Mouse (Mus musculus): Measurements from ENCODE around the gene Ddit4. TPM values are rescaled to one million over a fixed set of nuclear protein-coding genes. Genes with fewer than 3 reads are reported as not detected.
A peak's percentile ranks its signal among the peaks of the same experiment; 100 is the strongest.

Ddit4 gene
- polyA plus RNA-seq, 1 experiment from 2014 or later, result 31.8 TPM

DNA sequence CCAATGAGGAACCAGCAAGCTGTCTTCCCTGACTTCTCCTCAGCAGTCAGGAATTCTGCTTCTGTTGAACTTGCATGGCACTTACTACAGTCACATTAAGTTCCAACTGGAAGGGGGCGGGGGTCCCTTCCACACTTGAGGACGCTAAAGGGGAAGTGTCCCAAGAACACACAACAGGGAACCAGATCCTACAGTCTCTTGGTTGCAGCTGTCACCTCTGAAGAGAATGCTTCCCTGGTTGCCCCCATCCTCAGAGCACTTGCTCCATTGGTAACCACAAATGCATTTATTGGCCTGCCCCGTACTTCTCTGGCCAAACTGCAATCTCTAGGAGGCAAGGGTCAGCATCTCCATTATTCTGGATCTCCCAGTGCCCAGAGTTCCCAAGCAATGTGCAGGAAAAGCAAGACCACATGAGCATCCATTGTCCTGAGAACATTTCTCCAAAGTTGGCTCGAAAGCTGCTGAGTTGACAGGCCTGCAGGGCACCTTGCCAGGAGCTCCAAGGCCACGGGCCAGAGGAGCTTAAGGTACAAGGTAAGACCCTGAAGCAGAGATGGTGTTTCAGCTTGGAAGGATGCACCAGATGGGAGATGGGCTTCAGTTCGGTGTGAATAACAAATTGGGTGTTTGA, 15.8 kb upstream of the Ddit4 start:
- H3K9me3 ChIP-seq (replicated peaks), result 0 out of 2 replicates have a peak, but pooled peaks cover 4% of the 10 kb centered on the region
- H3K27me3 ChIP-seq (ENCODE audit: low read depth, poor library complexity, severe bottlenecking), result peaks cover 15% of the 10 kb centered on the region
- H3K4me3 ChIP-seq, result no peak overlapping the region
- H3K27ac ChIP-seq (replicated peaks), result no peak overlapping the region
- peaks cover 52% of the 10 kb centered on the region for H3K4me1 ChIP-seq
- 89% methylated on average over 6 of the region's 6 CpGs for WGBS
- no peaks in the 10 kb centered on the region for H3K36me3 ChIP-seq
- DNase-seq (ENCODE audit: low spot score), result no peak

DNA sequence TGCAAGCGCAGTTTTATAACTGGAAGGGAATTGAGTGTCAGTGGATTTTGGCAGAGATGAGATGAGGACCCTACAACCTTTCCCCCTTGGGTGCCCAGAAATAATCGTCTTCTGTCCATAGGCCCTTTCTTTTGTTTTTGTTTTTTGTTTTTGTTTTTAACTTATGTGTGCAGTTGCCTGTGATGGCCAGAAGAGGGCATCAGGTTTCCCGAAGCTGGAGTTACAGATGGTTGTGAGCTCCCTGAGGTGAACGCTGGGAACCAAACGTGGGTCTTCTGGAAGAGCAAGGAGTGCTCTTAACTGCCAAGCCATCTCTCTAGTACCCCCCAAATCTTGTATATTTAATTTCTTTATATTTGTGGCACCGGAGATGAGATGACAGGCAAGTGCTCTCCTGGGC, 15.1 kb upstream of the Ddit4 start:
- WGBS, result 91% methylated on average over 6 of the region's 6 CpGs
- H3K4me3 ChIP-seq, result no peak overlapping the region
- H3K4me1 ChIP-seq, result peaks cover 49% of the 10 kb centered on the region
- DNase-seq (ENCODE audit: low spot score), result no peak
- H3K27me3 ChIP-seq (ENCODE audit: low read depth, poor library complexity, severe bottlenecking), result peaks cover 12% of the 10 kb centered on the region
- H3K36me3 ChIP-seq, result no peaks in the 10 kb centered on the region
- H3K27ac ChIP-seq (replicated peaks), result no peak overlapping the region
- 0 out of 2 replicates have a peak, but pooled peaks cover 4% of the 10 kb centered on the region for H3K9me3 ChIP-seq (replicated peaks)

DNA sequence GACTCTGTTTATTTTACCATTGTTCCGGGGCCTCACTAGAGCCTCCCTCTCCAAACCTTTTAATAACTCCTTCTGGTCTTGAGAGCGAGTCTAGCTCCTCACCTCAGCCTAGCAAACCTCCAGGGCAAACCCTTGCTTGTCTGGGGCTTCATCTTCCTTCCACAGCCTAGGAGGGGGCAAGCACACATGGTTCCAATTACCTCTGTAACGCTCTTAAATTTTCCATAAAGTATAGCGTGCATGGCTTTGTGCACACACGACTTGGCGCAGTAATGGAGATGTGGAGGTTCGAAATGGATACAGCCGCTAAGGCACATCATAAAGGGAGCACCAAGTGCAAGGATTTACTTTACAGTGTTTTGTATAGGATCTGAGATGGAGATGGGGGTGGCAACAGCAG, 14.2 kb upstream of the Ddit4 start:
- no peak for DNase-seq (ENCODE audit: low spot score)
- 82% methylated on average over 8 of the region's 8 CpGs for WGBS

DNA sequence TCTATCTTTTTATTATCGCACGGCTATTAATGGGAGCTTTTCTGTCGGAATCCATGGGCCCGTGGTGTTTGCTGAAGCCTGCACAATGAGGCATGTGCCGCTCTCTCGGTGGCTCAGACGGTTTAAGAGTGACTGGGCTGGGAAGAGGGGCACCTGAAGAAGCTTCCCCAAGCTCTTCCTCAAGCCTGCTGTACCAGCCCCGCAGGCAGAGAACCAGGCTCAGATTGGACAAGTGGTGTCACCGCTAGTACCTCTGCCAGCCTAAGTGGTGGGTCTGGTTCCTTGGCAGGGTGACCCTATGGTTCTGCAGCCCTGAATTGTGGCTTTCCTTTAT, 13.7 kb upstream of the Ddit4 start:
- WGBS, result 46% methylated on average over 9 of the region's 9 CpGs
- Histone ChIP-seq H3K27me3 (ENCODE audit: low read depth, poor library complexity, severe bottlenecking) (no peaks in the 10 kb centered on the region), H3K4me1 (peaks cover 46% of the 10 kb centered on the region), H3K9me3 (replicated peaks) (0 out of 2 replicates have a peak, but pooled peaks cover 4% of the 10 kb centered on the region), H3K4me3 (peak overlapping the region; percentile 45), H3K36me3 (no peaks in the 10 kb centered on the region), H3K27ac (replicated peaks) (peak overlapping the region; percentile 92)
- DNase-seq (ENCODE audit: low spot score), result no peak

More for the DNA sequence above, 14.2 kb upstream of the Ddit4 start:
- Histone ChIP-seq H3K27me3 (ENCODE audit: low read depth, poor library complexity, severe bottlenecking) (peaks cover 4% of the 10 kb centered on the region), H3K9me3 (replicated peaks) (0 out of 2 replicates have a peak, but pooled peaks cover 4% of the 10 kb centered on the region), H3K36me3 (no peaks in the 10 kb centered on the region), H3K4me1 (peaks cover 48% of the 10 kb centered on the region), H3K4me3 (no peak overlapping the region), H3K27ac (replicated peaks) (peak overlapping the region; percentile 92)

DNA sequence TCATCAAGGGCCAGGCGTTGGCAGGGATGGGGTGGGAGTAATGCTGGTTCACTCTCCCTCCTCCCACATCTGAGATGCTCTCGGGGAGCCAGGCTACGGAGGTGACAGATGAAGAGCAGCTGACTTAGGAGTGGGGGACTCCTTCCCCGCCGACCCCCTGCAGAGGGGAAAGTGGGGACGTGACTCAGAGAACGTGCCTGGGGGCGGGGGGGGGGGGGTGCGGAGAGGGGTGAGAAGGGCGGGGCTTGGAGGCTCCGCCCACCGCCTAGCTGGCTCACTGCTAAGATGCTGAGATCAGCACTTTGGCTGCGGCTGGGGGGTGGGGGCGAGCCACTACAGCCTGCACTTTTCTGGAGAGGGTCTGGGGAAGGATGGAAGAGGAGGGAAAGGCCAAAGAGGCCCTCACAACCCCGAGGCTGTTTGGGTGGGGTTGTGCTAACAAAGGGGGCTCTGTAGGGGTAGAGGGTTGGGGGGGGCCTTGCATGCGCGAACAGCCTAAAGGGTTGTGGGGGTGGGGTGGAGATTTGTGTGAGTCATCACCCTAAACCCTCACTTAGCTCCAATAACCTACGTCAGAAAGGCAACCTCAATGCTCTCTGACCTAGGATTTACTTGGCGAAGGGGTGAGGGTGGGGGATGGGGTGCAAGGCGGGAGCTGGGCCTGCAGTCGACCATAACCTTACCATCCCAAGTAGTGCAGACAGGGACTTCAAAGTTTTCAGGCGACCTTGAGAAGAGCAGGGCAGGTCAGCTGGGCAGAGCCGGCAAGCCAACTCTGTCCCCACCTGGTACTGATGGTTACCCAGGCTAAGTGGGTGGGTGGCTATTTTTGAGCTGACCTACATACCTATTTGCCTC, 13.1 kb upstream of the Ddit4 start:
- Histone ChIP-seq H3K4me1 (peaks cover 40% of the 10 kb centered on the region), H3K9me3 (replicated peaks) (0 out of 2 replicates have a peak, but pooled peaks cover 4% of the 10 kb centered on the region), H3K4me3 (peak overlapping the region; percentile 45)

DNA sequence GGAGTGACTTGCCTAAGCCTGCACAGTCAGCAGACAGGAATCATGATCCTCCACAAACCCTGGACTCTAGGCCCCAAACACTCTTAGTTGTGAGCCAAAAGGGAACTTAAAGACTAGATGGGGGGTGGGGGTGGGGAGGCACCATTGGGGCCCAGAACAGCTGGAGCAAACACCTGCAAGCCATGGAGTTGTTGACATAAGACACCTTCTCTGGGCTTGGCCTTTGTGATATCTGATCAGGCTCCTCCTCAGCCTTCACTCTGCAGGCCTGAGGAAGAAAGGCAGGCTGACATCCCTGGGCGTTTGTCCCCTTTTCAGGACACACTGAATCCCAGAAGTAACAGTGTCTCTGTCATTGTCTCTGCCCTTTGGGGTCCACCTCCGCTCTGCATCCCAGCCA, 12.0 kb upstream of the Ddit4 start:
- H3K27ac ChIP-seq (replicated peaks), result peak overlapping the region; percentile 92
- 0 out of 2 replicates have a peak, but pooled peaks cover 4% of the 10 kb centered on the region for H3K9me3 ChIP-seq (replicated peaks)
- peaks cover 46% of the 10 kb centered on the region for H3K4me1 ChIP-seq
- H3K4me3 ChIP-seq, result no peak overlapping the region
- H3K36me3 ChIP-seq, result no peaks in the 10 kb centered on the region
- DNase-seq (ENCODE audit: low spot score), result no peak
- WGBS, result 51% methylated on average over 2 of the region's 2 CpGs
- H3K27me3 ChIP-seq (ENCODE audit: low read depth, poor library complexity, severe bottlenecking), result no peaks in the 10 kb centered on the region

More for the DNA sequence above, 13.1 kb upstream of the Ddit4 start:
- Histone ChIP-seq H3K27me3 (ENCODE audit: low read depth, poor library complexity, severe bottlenecking) (no peaks in the 10 kb centered on the region), H3K27ac (replicated peaks) (peak overlapping the region; percentile 92), H3K36me3 (no peaks in the 10 kb centered on the region)
- WGBS, result 6% methylated on average over 17 of the region's 23 CpGs
- peak; percentile 75 for DNase-seq (ENCODE audit: low spot score)

DNA sequence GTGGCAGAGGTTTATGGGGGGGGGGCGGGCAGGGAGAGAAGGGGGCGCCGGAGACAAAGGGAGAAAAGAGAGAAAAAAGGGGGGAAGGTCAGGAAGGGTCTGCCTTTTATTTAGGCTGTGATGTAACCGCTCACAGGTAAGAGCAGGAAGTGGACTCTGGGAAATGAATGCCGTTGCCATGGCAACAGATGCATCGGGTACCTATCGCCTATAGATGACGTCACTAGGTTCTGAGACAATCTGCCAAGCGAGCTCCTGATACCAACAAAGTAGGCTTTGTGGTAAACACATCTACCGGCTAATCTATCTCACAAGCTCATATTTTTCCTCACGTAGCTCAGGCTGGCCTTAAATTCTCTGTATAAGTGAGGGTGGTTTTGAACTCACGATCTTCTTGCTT, 7.9 kb upstream of the Ddit4 start:
- WGBS, result 80% methylated on average over 12 of the region's 12 CpGs
- no peaks in the 10 kb centered on the region for H3K36me3 ChIP-seq
- H3K27me3 ChIP-seq (ENCODE audit: low read depth, poor library complexity, severe bottlenecking), result peaks cover 11% of the 10 kb centered on the region; the same call in 1 of the 2 replicates
- no peaks in the 10 kb centered on the region for H3K9me3 ChIP-seq (replicated peaks)
- H3K4me1 ChIP-seq, result peaks cover 50% of the 10 kb centered on the region
- no peak overlapping the region for H3K4me3 ChIP-seq
- DNase-seq (ENCODE audit: low spot score), result no peak
- peak overlapping the region; percentile 81 for H3K27ac ChIP-seq (replicated peaks)

DNA sequence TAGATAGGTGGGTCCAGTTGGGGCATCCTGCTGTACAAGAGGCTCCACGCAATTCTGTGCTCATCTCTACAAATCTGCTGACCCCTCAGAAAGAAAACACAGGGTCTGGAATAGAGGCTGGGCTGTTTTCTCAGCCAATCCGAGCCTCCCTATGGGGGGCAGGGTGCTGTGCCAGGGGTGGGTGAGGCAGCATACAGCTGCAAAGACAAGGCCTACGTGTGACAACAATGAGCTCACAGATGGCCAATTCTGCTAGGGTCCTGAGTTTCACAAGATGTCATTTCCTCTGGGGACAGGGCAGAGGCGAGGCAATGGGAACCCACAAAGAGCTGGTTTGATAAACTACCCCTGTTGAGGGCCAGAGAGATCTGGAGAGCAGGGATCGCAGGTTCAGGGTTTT, 6.8 kb upstream of the Ddit4 start:
- H3K27me3 ChIP-seq (ENCODE audit: low read depth, poor library complexity, severe bottlenecking), result peaks cover 11% of the 10 kb centered on the region; the same call in 1 of the 2 replicates
- H3K36me3 ChIP-seq, result no peaks in the 10 kb centered on the region
- 18% methylated on average over 5 of the region's 5 CpGs for WGBS
- no peaks in the 10 kb centered on the region for H3K9me3 ChIP-seq (replicated peaks)
- H3K27ac ChIP-seq (replicated peaks), result peak overlapping the region; percentile 81
- H3K4me3 ChIP-seq, result peak overlapping the region; percentile 40
- H3K4me1 ChIP-seq, result peaks cover 43% of the 10 kb centered on the region
- DNase-seq (ENCODE audit: low spot score), result no peak

DNA sequence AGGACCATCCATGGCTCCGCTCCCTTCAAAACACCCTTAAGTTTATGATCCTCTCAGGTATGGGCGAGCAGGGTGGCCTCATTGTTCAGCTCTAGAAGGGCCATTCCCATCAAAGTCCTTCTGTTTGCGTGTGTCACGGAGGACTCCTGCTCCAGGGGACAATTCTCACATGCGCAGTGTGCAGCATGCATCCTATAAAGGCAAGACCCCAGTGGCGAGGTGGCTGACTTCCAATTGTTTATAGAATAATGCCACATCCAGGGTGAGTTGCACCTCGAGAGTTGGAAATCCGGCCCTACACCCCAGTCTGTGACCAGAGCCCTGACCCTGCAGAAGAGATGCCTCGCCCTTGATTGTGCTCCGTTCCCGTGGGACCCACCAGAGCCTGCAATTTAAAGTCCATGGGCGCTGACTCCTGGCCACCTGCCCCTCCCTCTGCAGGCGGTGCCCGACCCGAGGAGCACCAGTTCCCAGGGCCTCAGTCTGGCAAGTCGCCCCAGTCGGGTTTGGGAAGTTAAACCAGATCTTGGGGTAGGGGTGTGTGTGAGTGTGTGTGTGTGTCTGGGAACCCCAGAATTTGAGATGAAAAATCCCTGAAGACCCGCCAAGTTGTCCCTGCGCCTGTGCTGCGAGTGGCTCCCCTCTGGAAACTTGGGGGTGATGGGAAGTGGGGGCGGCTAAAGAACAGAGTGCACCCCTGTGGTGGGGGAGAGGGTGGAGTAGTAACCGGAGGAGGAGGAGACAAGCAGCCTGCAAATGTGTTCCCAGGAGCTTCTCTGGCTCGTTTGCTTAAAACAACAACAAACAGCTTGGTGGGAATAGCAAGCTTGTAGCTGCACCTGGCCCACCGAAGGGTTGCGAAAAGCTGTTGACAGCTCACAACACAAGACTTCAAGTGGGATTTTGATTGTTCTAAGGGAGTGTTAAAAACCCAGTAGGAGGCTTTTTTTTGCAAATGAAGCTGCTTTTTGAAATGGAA, 5.8 kb upstream of the Ddit4 start:
- WGBS, result 7% methylated on average over 25 of the region's 25 CpGs
- H3K27me3 ChIP-seq (ENCODE audit: low read depth, poor library complexity, severe bottlenecking), result peaks cover 11% of the 10 kb centered on the region; the same call in 1 of the 2 replicates
- no peaks in the 10 kb centered on the region for H3K9me3 ChIP-seq (replicated peaks)
- H3K4me1 ChIP-seq, result peaks cover 53% of the 10 kb centered on the region
- H3K4me3 ChIP-seq, result peak overlapping the region; percentile 40
- peak overlapping the region; percentile 81 for H3K27ac ChIP-seq (replicated peaks)
- no peaks in the 10 kb centered on the region for H3K36me3 ChIP-seq
- DNase-seq (ENCODE audit: low spot score), result peak; percentile 43

DNA sequence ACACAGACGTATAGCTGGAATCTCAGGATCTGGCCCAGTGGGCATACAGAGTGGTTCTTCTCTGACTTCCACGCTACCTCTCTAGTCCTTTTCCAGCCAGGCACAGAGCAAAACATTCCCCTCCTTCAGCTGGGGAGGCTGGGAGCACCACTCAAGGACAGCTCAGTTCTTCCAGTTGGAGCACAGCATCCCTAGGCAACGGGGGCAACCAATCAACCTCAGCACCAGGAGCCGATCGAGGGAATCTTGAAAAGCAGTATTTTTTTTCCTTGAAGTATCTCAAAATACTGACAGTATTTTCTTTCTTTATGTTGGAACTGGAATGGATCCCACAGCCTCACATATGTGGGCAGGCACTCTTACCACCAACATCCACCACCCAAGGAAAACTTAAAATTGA, 5.0 kb upstream of the Ddit4 start:
- Histone ChIP-seq H3K4me3 (no peak overlapping the region), H3K36me3 (no peaks in the 10 kb centered on the region), H3K27me3 (ENCODE audit: low read depth, poor library complexity, severe bottlenecking) (peaks cover 11% of the 10 kb centered on the region; the same call in 1 of the 2 replicates), H3K27ac (replicated peaks) (peak overlapping the region; percentile 81), H3K4me1 (peaks cover 58% of the 10 kb centered on the region), H3K9me3 (replicated peaks) (no peaks in the 10 kb centered on the region)
- WGBS, result 65% methylated on average over 5 of the region's 5 CpGs
- no peak for DNase-seq (ENCODE audit: low spot score)

DNA sequence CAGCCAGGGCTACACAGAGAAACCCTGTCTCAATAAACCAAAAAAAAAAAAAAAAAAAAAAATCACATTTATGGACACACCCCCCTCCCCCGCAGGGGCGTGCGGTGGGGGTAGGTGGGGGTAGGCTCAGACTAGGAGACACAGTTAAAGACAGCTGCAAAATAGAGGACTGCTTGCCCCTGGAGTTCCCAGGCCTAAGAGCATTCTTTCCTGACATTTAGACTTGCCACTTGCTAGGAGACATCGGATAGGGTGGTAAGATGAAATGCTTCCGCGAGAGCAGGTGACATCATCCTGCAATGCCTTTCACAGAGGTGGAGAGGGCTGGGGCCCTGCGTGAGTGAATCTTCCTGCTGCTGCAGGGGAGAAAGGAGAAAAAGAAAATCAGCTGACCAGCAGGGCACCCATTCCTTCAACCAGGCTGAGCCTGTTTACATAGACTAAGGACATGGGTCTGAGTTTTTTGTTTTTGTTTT, 2.0 kb upstream of the Ddit4 start:
- Histone ChIP-seq H3K27ac (replicated peaks) (peak overlapping the region; percentile 64), H3K27me3 (ENCODE audit: low read depth, poor library complexity, severe bottlenecking) (peaks cover 11% of the 10 kb centered on the region; the same call in 1 of the 2 replicates), H3K36me3 (peaks cover 8% of the 10 kb centered on the region), H3K4me1 (peaks cover 71% of the 10 kb centered on the region), H3K9me3 (replicated peaks) (no peaks in the 10 kb centered on the region), H3K4me3 (no peak overlapping the region)
- WGBS, result 38% methylated on average over 7 of the region's 7 CpGs
- DNase-seq (ENCODE audit: low spot score), result no peak
